Mouse (Mus musculus) c-Kit-positive CD71-positive TER-119-negative erythroid progenitor cells, embryonic 14.5 days (primary cell): ENCODE measurements around the gene Klf8.
A peak's percentile ranks its signal among the peaks of the same experiment; 100 is the strongest.
"Not testable (repeated sequence)": the region's sequence is repeated elsewhere in the genome, so short reads cannot be mapped to it uniquely, and the experiment has no call there.

Experiments used
- DNase-seq: peaks from one replicate; pipeline ENCODE4 v3.0.0-alpha.2; 2013; ENCODE audit warnings: low read depth

Klf8 gene

GRCm38 (mm10) chrX:153237304-153237919 is at the start of gene Klf8:
Gene Klf8 (plus strand): TSS chrX:153237466.
- DNase-seq, result no peak

DNA sequence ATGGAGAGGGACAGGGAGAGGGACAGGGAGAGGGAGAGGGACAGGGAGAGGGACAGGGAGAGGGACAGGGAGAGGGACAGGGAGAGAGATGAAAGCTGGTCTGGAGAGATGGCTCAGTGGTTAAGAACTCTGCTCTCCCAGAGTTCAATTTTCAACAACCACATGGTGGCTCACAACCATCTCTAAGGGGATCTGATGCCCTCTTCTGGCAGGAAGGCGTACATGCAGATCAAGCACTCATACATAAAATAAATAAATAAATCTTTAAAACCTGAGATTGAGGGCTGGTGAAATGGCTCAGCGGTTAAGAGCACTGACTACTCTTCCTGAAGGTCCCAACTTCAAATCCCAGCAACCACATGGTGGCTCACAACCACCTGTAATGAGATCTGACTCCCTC is 38.1 kb upstream of the Klf8 start:
- DNase-seq, result not testable (repeated sequence)

DNA sequence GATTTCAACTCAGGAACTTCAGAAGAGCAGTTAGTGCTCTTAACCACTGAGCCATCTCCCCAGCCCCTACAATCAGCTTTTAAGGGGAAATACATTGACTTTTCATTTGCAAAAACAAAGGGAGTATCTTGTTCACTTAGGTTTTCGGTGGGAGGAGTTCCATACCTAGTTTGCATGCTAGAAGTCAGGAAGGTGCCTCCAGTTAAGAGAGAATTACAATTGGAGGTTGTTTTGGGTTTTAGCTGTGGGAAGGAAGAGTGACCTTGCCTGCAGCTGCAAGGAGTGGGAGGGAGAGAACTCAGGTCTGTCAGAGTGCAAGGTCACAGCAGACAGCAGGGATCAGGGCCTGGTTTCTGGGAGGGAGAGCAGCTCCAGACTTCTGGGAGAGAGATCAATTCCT is 26.2 kb upstream of the Klf8 start:
- no peak for DNase-seq

GRCm38 (mm10) chrX:153231240-153231639 is 6.0 kb upstream of the Klf8 start:
- DNase-seq, result no peak

GRCm38 (mm10) chrX:153233255-153233654 is 4.0 kb upstream of the Klf8 start:
- no peak for DNase-seq

- peak; percentile 20 for DNase-seq
Observed at GRCm38 (mm10) chrX:153237920-153238504, 746 bp downstream of the Klf8 start.

GRCm38 (mm10) chrX:153254256-153254655 is 17.0 kb downstream of the Klf8 start:
- no peak for DNase-seq

- no peak for DNase-seq
Observed at GRCm38 (mm10) chrX:153255504-153255903, 18.2 kb downstream of the Klf8 start.

DNA sequence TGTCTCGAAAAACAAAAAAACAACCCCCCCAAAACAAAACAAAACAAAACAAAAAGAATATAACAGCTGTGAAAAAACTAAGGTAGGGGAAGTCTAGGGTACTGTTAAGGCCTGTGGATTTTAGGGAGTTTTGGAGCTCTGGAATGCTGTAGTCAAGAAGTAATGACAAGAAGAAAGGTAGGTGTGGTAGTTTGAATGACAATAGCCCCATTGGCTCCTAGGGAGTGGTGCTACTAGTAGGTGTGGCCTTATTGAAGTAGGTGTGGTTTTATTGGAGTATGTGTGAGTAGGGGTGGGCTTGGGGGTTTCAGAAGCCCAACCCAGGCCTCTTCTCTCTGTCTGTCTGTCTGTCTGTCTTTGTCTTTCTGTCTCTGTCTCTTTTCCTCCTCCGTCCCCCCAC is 44.9 kb downstream of the Klf8 start:
- no peak for DNase-seq

DNA sequence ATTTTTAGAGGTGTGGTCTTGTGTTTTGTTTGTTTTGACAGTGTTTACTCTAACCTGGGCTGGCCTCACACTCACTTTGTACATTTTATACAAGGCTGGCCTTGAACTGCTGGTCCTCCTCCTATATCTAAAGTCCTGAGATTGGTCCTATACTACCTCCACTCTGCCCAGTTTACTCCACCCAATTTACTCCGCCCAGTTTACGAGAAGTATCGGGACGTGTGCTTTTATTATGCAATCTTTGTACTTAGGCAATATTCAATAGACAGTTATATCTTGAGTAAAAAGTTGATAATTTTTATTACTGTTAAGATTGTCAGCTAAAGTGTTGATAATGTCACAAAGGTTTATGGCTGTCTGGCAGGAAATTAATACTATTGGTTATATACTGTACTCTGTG is 74.1 kb downstream of the Klf8 start:
- no peak for DNase-seq

- DNase-seq, result no peak
Observed at GRCm38 (mm10) chrX:153323105-153323504, 85.8 kb downstream of the Klf8 start.

- DNase-seq, result peak; percentile 7
Observed at GRCm38 (mm10) chrX:153334140-153334539, 96.9 kb downstream of the Klf8 start.

DNA sequence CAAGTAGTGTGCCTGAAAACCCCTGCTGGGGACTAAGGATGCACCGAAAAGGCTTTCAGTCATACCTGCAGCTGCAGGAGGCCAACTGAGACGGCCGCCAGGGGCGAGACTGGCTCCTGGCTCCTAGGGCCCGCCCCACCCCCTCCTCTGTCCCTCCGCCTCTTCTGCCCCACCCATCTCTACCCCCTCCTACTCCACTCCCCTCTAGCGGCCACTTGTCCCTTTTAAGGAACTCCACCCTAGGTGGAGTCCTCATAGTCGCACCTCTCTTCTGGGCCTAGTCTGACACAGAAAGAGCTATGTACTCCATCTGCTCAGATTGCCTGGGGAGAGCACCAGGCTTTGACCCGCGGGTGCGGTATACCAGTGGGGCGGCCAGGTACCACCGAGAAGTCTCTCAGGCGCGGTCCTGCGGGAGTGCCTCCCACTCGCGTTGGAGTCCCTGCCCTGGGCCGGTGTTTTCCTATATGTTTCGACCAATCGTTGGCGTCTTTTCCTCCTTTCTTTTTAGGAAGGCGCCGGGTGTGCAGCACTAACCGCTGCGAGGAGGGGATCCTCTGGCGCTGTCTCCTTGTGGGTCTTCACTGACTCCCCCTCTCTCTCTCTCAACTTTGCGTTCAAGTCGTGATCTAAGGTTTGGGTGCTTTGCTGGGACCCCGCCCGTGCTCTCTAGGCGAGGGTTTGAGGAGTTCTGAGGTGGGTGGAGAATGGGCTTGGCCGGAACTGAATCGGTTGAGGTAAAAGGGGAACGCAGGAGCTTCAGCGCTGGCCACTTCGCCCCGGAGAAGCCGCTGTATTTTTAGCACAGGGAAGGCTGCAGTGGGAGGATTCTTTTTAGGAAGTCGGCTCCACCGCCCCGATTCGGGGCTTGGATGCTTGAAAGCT is 122.3 kb downstream of the Klf8 start:
- peak; percentile 32 for DNase-seq

DNA sequence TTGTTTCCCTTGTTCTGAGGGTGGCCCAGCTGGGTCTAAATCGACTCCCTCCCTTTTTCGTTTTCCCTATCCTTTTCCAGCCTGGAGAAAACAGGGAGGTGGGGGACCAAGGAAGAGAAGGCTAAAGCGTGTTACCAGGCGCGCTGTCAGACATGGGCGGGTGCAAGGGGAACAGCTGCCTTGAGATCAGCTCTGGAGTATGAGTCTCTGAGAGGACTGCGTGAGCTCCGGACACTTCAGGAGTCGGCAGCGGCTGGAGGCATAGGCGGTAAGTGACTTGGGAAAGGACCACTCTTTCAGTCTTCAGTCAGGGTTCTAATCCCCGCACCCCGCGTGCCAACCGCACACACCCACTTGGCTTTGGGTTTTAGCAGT is 122.9 kb downstream of the Klf8 start:
- no peak for DNase-seq

GRCm38 (mm10) chrX:153360666-153361269 is 123.5 kb downstream of the Klf8 start:
- DNase-seq, result no peak

DNA sequence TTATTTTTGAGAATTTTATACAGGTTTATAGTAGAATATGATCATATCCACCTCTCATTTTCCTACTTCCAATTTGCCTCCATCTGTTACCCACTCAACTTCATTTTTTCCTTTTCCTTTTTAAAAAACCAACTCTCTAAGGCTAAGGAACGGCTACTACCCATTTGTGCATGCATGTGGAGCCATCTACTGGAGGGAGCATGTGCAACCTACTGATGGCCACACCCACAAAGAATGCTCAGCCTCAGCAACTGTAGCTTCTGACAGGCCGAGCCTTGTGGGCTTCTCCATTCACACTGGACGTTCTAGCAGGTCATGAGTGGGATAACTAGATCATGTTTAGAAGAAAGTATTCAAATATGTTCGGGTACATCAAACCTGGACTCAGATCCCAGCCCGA is 129.5 kb downstream of the Klf8 start:
- peak; percentile 29 for DNase-seq

DNA sequence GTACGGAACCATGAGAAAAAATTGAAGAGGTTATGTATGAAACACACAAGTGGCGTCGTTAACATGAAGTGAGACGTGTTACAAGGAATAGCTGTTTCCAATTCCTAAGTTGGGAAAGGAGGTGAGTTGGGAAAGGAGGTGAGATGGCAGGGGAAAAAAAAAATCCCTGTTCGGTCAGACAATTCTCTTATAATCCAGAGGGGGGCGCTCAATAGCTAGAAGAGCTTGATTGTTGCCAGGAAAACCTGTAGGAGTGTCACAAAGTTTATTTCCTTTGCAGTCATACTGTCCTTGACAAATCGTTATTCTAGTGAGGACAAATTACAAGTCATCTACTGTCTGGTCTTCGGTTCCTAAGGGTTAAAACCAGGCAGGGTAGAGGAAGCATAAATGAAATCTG is 132.5 kb downstream of the Klf8 start:
- no peak for DNase-seq

GRCm38 (mm10) chrX:153375105-153375504 is 137.8 kb downstream of the Klf8 start:
- no peak for DNase-seq

DNA sequence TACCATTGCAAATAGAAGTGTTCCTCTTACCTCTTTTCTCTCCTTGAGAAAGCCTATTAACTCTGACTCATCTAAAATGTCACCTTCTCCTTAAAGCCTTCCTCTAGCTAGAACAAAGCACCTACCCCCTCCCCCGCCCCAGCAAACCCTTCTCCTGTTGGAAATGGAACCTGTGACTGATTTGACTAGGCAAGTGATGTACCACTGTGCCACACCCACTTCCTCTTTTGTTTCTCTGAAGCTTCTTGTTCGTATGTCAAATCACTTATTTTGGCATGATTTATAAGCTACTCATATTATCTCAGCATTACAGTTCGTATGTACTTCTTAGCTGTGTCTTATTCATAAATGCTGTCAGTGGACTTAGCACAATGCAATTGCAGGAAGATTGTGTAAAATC is 144.5 kb downstream of the Klf8 start:
- DNase-seq, result no peak

DNA sequence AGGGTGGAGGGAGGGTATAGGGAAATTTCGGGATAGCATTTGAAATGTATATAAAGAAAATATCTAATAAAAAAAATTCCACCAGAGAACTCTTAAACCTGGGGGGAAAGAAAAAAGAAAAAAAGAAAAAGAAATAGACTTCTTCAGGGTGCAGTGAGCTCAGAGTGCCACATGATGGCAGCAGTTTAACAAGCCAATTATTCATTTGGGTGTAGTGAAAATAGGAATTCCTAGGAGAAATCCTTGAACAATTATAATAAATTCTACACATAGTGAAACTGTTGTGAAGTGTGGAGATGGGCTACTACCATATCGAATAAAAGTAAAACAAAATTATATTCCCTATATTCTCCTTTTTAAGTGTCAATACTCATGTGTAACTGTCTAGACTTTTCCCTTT is 152.0 kb downstream of the Klf8 start:
- DNase-seq, result no peak

GRCm38 (mm10) chrX:153417067-153417466 is 179.8 kb downstream of the Klf8 start:
- DNase-seq, result no peak

GRCm38 (mm10) chrX:153433659-153434293 is 196.5 kb downstream of the Klf8 start:
- no peak for DNase-seq
